In genomic region chr8:72160707-72161697, GRCm38 (mm10) we compare ENCODE assay signal across 8 mouse cellular contexts. TPM values are rescaled to one million over a fixed set of nuclear protein-coding genes. Genes with fewer than 3 reads are reported as not detected.
DNase-seq lines count a peak whose midpoint lies in the region; ATAC-seq lines count a peak whose summit lies in the region.

Gene Rab8a (plus strand): TSS chr8:72161200.

- peak within 1 kb of the TSS; percentile 81 for H3K4me2 ChIP-seq in kidney, embryonic 15.5 days

- ATAC-seq in erythroblast, adult 5-6 weeks (replicated peaks; ENCODE audit: low FRiP score, poor library complexity, severe bottlenecking), result peak; percentile 90
- peak; percentile 99 for ATAC-seq in kidney, embryonic 15.5 days (replicated peaks; ENCODE audit: low FRiP score)
- peak; percentile 95 for ATAC-seq in monocyte, adult 5-6 weeks (replicated peaks; ENCODE audit: insufficient number of reproducible peaks, low FRiP score, low TSS enrichment, poor library complexity, severe bottlenecking)

- no peaks in the 10 kb centered on the region for H3K9me3 ChIP-seq in heart, embryonic 10.5 days
- H3K9me3 ChIP-seq in kidney, embryonic 15.5 days (replicated peaks), result no peaks in the 10 kb centered on the region

- H3K4me3 ChIP-seq in heart, embryonic 10.5 days, result peak within 1 kb of the TSS; percentile 94
- H3K4me3 ChIP-seq in kidney, embryonic 15.5 days (replicated peaks), result peak within 1 kb of the TSS; percentile 93

- H3K4me1 ChIP-seq in heart, embryonic 10.5 days, result peaks cover 19% of the 10 kb centered on the region
- H3K4me1 ChIP-seq in kidney, embryonic 15.5 days, result peaks cover 26% of the 10 kb centered on the region

- H3K9ac ChIP-seq in kidney, embryonic 15.5 days, result peak within 1 kb of the TSS; percentile 91

- peaks cover 28% of the 10 kb centered on the region for H3K36me3 ChIP-seq in heart, embryonic 10.5 days
- peaks cover 26% of the 10 kb centered on the region for H3K36me3 ChIP-seq in kidney, embryonic 15.5 days

- WGBS in heart, embryonic 10.5 days, result under 1% methylated on average over 82 of the region's 82 CpGs
- under 1% methylated on average over 82 of the region's 82 CpGs for WGBS in kidney, embryonic 15.5 days

- DNase-seq in B cell, adult 2 months, result peak; percentile 99 to 100
- peak; percentile 100 for DNase-seq in brain, adult 2 months (ENCODE audit: low read depth, low spot score)
- peak; percentile 100 for DNase-seq in heart, embryonic 10.5 days (ENCODE audit: low spot score)
- DNase-seq in liver, result peak; percentile 99
- peak; percentile 100 for DNase-seq in spleen, postnatal 4 days (ENCODE audit: low spot score in 2 of 2)

- peak within 1 kb of the TSS; percentile 91 for H3K27ac ChIP-seq in heart, embryonic 10.5 days
- H3K27ac ChIP-seq in kidney, embryonic 15.5 days, result peak within 1 kb of the TSS; percentile 91

- H3K27me3 ChIP-seq in heart, embryonic 10.5 days (ENCODE audit: insufficient read depth, poor library complexity, severe bottlenecking), result no peaks in the 10 kb centered on the region
- no peaks in the 10 kb centered on the region for H3K27me3 ChIP-seq in kidney, embryonic 15.5 days

RNA-seq across cellular contexts. Expression of gene Rab8a, which starts in this region (rescaled TPM):
- 15.3 and 26.9 TPM in 2 replicates for total RNA-seq in erythroblast, adult 5-6 weeks (2015; ENCODE audit: low replicate concordance)
- total RNA-seq in erythroblast, adult 5-6 weeks (2017; ENCODE audit: low replicate concordance), result 69.9 and 102 TPM in 2 replicates
- polyA plus RNA-seq in heart, embryonic 10.5 days (2016; fragmentation: Nextera tagmentation; extraction: Ambion mirVana), result 89.0 and 104 TPM in 2 replicates
- 126 and 128 TPM in 2 replicates for polyA plus RNA-seq in kidney, embryonic 15.5 days (2015; fragmentation: Nextera tagmentation; extraction: Ambion mirVana)
- total RNA-seq in monocyte, adult 5-6 weeks (2017), result 640 to 819 TPM (median 739 TPM) in 3 replicates

Comparison
In these comparisons a context has a peak if more than half of its experiments do, and no peak if none do; other contexts are left out.
1. Peak in every context shown above with its lines: DNase-seq, ATAC-seq, H3K4me3 ChIP-seq and H3K27ac ChIP-seq.